Mouse (Mus musculus) layer of hippocampus, adult 9-11 months (tissue): Measurements from ENCODE around the gene Snx3.
A peak's percentile ranks its signal among the peaks of the same experiment; 100 is the strongest.

Source experiments
- DNase-seq: peaks from one replicate; pipeline ENCODE4 v3.0.0; 2022

The Snx3 gene

GRCm38 (mm10) chr10:42501775-42502348, at the start of gene Snx3:
TSS of gene Snx3 (plus strand) at chr10:42502030.
- DNase-seq, result peak; percentile 98

- DNase-seq, result no peak
These were observed 47.6 kb upstream of the Snx3 start for GRCm38 (mm10) chr10:42454266-42454665.

GRCm38 (mm10) chr10:42454690-42455089, 47.1 kb upstream of the Snx3 start:
- DNase-seq, result no peak

GRCm38 (mm10) chr10:42455981-42456380, 45.8 kb upstream of the Snx3 start:
- DNase-seq, result no peak

- no peak for DNase-seq
These were observed 44.2 kb upstream of the Snx3 start for GRCm38 (mm10) chr10:42457557-42458191.

GRCm38 (mm10) chr10:42464224-42464623, 37.6 kb upstream of the Snx3 start:
- no peak for DNase-seq

- no peak for DNase-seq
These were observed 37.0 kb upstream of the Snx3 start for GRCm38 (mm10) chr10:42464805-42465204.

- no peak for DNase-seq
These were observed 26.8 kb upstream of the Snx3 start for GRCm38 (mm10) chr10:42474946-42475514.

- DNase-seq, result no peak
These were observed 24.9 kb upstream of the Snx3 start for GRCm38 (mm10) chr10:42476774-42477475.

GRCm38 (mm10) chr10:42477550-42478340, 24.1 kb upstream of the Snx3 start:
- no peak for DNase-seq

GRCm38 (mm10) chr10:42478341-42478720, 23.5 kb upstream of the Snx3 start, which contains the start of gene Afg1l:
TSS of gene Afg1l (minus strand) at chr10:42478565.
- DNase-seq, result peak; percentile 96

- no peak for DNase-seq
These were observed 21.1 kb upstream of the Snx3 start for GRCm38 (mm10) chr10:42480719-42481118.

- no peak for DNase-seq
These were observed 13.1 kb upstream of the Snx3 start for GRCm38 (mm10) chr10:42488606-42489296.

- DNase-seq, result no peak
These were observed 10.7 kb upstream of the Snx3 start for GRCm38 (mm10) chr10:42491158-42491557.

- DNase-seq, result no peak
These were observed 9.6 kb upstream of the Snx3 start for GRCm38 (mm10) chr10:42492027-42492771.

GRCm38 (mm10) chr10:42493000-42493399, 8.8 kb upstream of the Snx3 start:
- DNase-seq, result no peak

- DNase-seq, result no peak
These were observed 1.2 kb upstream of the Snx3 start for GRCm38 (mm10) chr10:42500611-42501010.

GRCm38 (mm10) chr10:42501161-42501560, 669 bp upstream of the Snx3 start:
- no peak for DNase-seq

GRCm38 (mm10) chr10:42502349-42503111, 700 bp downstream of the Snx3 start:
- peak; percentile 67 for DNase-seq

- no peak for DNase-seq
These were observed 2.4 kb downstream of the Snx3 start for GRCm38 (mm10) chr10:42504096-42504710.
